Comparison of ENCODE assay signal across 32 mouse cellular contexts in the genomic region with DNA sequence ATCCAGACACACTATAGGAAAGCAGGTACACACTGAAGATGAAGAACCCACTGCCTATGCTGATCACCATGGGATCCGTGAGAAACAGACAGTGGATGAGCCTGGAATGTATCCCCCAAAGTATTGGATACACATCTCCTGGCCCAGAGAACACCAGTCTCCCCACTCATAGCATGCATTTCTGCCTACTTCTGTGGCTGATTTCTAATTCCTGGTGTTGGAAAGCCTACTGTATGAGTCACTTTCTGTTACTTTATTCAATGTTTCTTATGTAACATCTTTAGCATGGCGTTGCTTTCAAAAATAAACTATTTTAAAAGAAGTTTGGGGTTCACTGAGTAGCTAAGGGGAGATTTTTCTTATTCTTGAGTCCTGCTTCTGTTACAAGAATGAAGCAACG. TPM values are rescaled to one million over a fixed set of nuclear protein-coding genes. Genes with fewer than 3 reads are reported as not detected.
"Had no signal": no experiment of that assay in that cellular context is flagged by ENCODE, and none has a peak within 500 bp of the region (broad histone marks: within the 10 kb centered on the region; RNA-seq: fewer than 3 reads in every experiment).

No protein-coding gene starts in this region.

- DNase-seq: kidney, adult 11 months; kidney, adult 8-10 months; kidney, postnatal 10 days; kidney, postnatal 36 days; layer of hippocampus, postnatal 36 days; left cerebral cortex, postnatal 4 days; liver, postnatal 0 days; lung, postnatal 10 days; lung, postnatal 36 days; right cerebral cortex, postnatal 14 days; thymus, adult 2 months; thymus, postnatal 14 days; thymus, postnatal 4 days had no signal

- H3K27ac ChIP-seq: intestine, embryonic 15.5 days; kidney, embryonic 15.5 days; limb, embryonic 12.5 days; limb, embryonic 15.5 days; liver, embryonic 14.5 days; lung, embryonic 15.5 days; midbrain, embryonic 12.5 days; neural tube, embryonic 13.5 days had no signal

- H3K4me3 ChIP-seq: intestine, embryonic 15.5 days; kidney, embryonic 15.5 days; limb, embryonic 12.5 days; limb, embryonic 15.5 days; lung, embryonic 15.5 days; midbrain, embryonic 12.5 days; myocyte; neural tube, embryonic 13.5 days had no signal

- H3K4me1 ChIP-seq: intestine, embryonic 15.5 days; kidney, embryonic 15.5 days; limb, embryonic 12.5 days; limb, embryonic 15.5 days; lung, embryonic 15.5 days; midbrain, embryonic 12.5 days; neural tube, embryonic 13.5 days had no signal

RNA-seq across cellular contexts. Expression of a gene that starts 20.7 kb away (rescaled TPM):
- total RNA-seq: megakaryocyte progenitor cell, adult 5-6 weeks; megakaryocyte-erythroid progenitor cell, adult 5-6 weeks; monocyte, adult 5-6 weeks; neutrophil, adult 5-6 weeks had no signal
- polyA plus RNA-seq: intestine, embryonic 15.5 days; kidney, embryonic 15.5 days; limb, embryonic 12.5 days; limb, embryonic 15.5 days; liver, embryonic 11.5 days; liver, embryonic 14.5 days; liver, postnatal 0 days; lung, embryonic 15.5 days; midbrain, embryonic 12.5 days; midbrain, embryonic 16.5 days; myocyte; neural tube, embryonic 13.5 days; spleen, adult 2 months; stomach, embryonic 16.5 days; thymus, adult 2 months had no signal

RNA-seq across cellular contexts. Expression of a gene that starts 54.4 kb away (rescaled TPM):
- total RNA-seq: layer of hippocampus, adult 8-10 months; layer of hippocampus, postnatal 10 days; layer of hippocampus, postnatal 36 days; left cerebral cortex, postnatal 4 days; megakaryocyte progenitor cell, adult 5-6 weeks; megakaryocyte-erythroid progenitor cell, adult 5-6 weeks; monocyte, adult 5-6 weeks; neutrophil, adult 5-6 weeks had no signal
- polyA plus RNA-seq: intestine, embryonic 15.5 days; kidney, embryonic 15.5 days; limb, embryonic 12.5 days; limb, embryonic 15.5 days; liver, embryonic 11.5 days; liver, embryonic 14.5 days; liver, postnatal 0 days; lung, embryonic 15.5 days; midbrain, embryonic 12.5 days; midbrain, embryonic 16.5 days; myocyte; neural tube, embryonic 13.5 days; spleen, adult 2 months; stomach, embryonic 16.5 days had no signal
